ENCODE assay signal across 9 mouse cellular contexts in the genomic region with DNA sequence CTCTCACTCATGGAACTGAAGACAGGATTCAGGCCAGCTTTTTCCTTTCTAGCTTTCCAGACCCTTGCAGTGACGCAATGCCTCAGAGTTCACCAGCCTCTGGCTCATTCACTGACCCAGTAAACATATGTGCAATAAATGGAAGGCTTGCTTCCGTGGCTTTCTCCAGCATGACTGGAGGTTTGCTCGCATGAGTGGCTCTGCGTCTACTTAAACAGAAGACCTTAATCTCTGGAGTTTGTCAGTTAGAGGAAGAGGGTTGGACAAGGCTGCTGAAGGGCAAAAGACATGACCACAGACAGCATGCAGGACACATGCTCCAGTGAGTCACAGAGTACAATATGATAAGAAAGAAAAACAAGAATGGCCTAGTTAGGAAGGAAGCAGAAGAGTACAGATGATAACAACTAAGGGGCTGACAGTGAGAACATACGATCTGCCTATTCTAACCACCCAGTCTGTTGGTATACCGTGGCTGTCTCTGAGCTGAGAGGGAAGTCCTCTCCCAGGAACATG. TPM values are rescaled to one million over a fixed set of nuclear protein-coding genes. Genes with fewer than 3 reads are reported as not detected.
DNase-seq lines count a peak whose midpoint lies in the region; ATAC-seq and TF ChIP-seq lines count a peak whose summit lies in the region.
"Had no signal": no experiment of that assay in that cellular context is flagged by ENCODE, and none has a peak within 500 bp of the region (broad histone marks: within the 10 kb centered on the region; RNA-seq: fewer than 3 reads in every experiment).

No protein-coding gene starts in this region.

- peaks cover 30% of the 10 kb centered on the region for H3K4me1 ChIP-seq in heart, embryonic 16.5 days (ENCODE audit: control insufficient read depth, insufficient read depth, low read length)
- H3K4me1 ChIP-seq in liver, embryonic 11.5 days (replicated peaks; ENCODE audit: control insufficient read depth, insufficient read depth, low read length): peaks cover 37% of the 10 kb centered on the region
- H3K4me1 ChIP-seq in forebrain, postnatal 0 days (ENCODE audit: insufficient read depth): no peaks in the 10 kb centered on the region
- H3K4me1 ChIP-seq in hindbrain, embryonic 11.5 days (replicated peaks; ENCODE audit: control insufficient read depth, insufficient read depth, low read length): no peaks in the 10 kb centered on the region
- H3K4me1 ChIP-seq in midbrain, embryonic 14.5 days (ENCODE audit: control insufficient read depth, insufficient read depth, low read length): no peaks in the 10 kb centered on the region

- no peaks in the 10 kb centered on the region for H3K36me3 ChIP-seq in heart, embryonic 16.5 days (ENCODE audit: control insufficient read depth, insufficient read depth)
- no peaks in the 10 kb centered on the region for H3K36me3 ChIP-seq in liver, embryonic 11.5 days (ENCODE audit: control insufficient read depth, insufficient read depth, low read length)
- no peaks in the 10 kb centered on the region for H3K36me3 ChIP-seq in forebrain, postnatal 0 days (ENCODE audit: insufficient read depth)
- no peaks in the 10 kb centered on the region for H3K36me3 ChIP-seq in hindbrain, embryonic 11.5 days (ENCODE audit: control insufficient read depth, insufficient read depth, low read length)
- H3K36me3 ChIP-seq in midbrain, embryonic 14.5 days (ENCODE audit: control insufficient read depth, insufficient read depth, low read length): no peaks in the 10 kb centered on the region

- H3K9ac ChIP-seq in heart, embryonic 16.5 days (ENCODE audit: low read length): no peak overlapping the region
- H3K9ac ChIP-seq in liver, embryonic 11.5 days (ENCODE audit: low read depth, low read length): no peak overlapping the region
- H3K9ac ChIP-seq in forebrain, postnatal 0 days: no peak overlapping the region
- no peak overlapping the region for H3K9ac ChIP-seq in hindbrain, embryonic 11.5 days (ENCODE audit: low read depth, low read length)
- H3K9ac ChIP-seq in midbrain, embryonic 14.5 days (replicated peaks; ENCODE audit: low read length): no peak overlapping the region

- 14% methylated on average over 6 of the region's 6 CpGs for WGBS in heart, embryonic 16.5 days
- 11% methylated on average over 6 of the region's 6 CpGs for WGBS in liver, embryonic 11.5 days
- 58% methylated on average over 6 of the region's 6 CpGs for WGBS in forebrain, postnatal 0 days
- WGBS in hindbrain, embryonic 11.5 days: 62% methylated on average over 6 of the region's 6 CpGs
- WGBS in midbrain, embryonic 14.5 days: 50% methylated on average over 6 of the region's 6 CpGs

- H3K4me3 ChIP-seq in heart, embryonic 16.5 days (ENCODE audit: low read length): no peak overlapping the region
- H3K4me3 ChIP-seq in liver, embryonic 11.5 days (ENCODE audit: low read depth, low read length): no peak overlapping the region
- H3K4me3 ChIP-seq in forebrain, postnatal 0 days (ENCODE audit: low read depth, low read length): no peak overlapping the region
- H3K4me3 ChIP-seq in hindbrain, embryonic 11.5 days (ENCODE audit: low read depth, low read length): no peak overlapping the region
- H3K4me3 ChIP-seq in midbrain, embryonic 14.5 days (replicated peaks; ENCODE audit: low read depth, low read length): no peak overlapping the region

- DNase-seq in spleen, adult 18-20 months: peak; percentile 27 to 46
- no peak for DNase-seq in spleen, postnatal 14 days (ENCODE audit: low spot score in 2 of 2)
- DNase-seq in liver, embryonic 11.5 days (ENCODE audit: low spot score): peak; percentile 38
- DNase-seq in forebrain, postnatal 0 days: no peak
- no peak for DNase-seq in hindbrain, embryonic 11.5 days (ENCODE audit: low spot score)
- no peak for DNase-seq in layer of hippocampus, postnatal 10 days (ENCODE audit: low spot score in 2 of 2)
- no peak for DNase-seq in midbrain, embryonic 14.5 days

- ATAC-seq in heart, embryonic 16.5 days (replicated peaks; ENCODE audit: extremely low read depth, insufficient read depth, low FRiP score): peak; percentile 83
- ATAC-seq in liver, embryonic 11.5 days (replicated peaks; ENCODE audit: low FRiP score): peak; percentile 90
- ATAC-seq in forebrain, postnatal 0 days: no peak
- no peak for ATAC-seq in hindbrain, embryonic 11.5 days (ENCODE audit: low FRiP score)
- ATAC-seq in midbrain, embryonic 14.5 days (ENCODE audit: low FRiP score, low TSS enrichment): no peak

- H3K27ac ChIP-seq in heart, embryonic 16.5 days (ENCODE audit: low read length): peak overlapping the region; percentile 67
- peak overlapping the region; percentile 74 for H3K27ac ChIP-seq in liver, embryonic 11.5 days (ENCODE audit: low read depth, low read length)
- H3K27ac ChIP-seq in forebrain, postnatal 0 days (ENCODE audit: low read depth, low read length): no peak overlapping the region
- H3K27ac ChIP-seq in hindbrain, embryonic 11.5 days (ENCODE audit: low read depth, low read length): no peak overlapping the region
- H3K27ac ChIP-seq in midbrain, embryonic 14.5 days (replicated peaks; ENCODE audit: low read depth, low read length): no peak overlapping the region

- H3K4me2 ChIP-seq in heart, embryonic 16.5 days (ENCODE audit: low read depth, low read length): no peak overlapping the region
- no peak overlapping the region for H3K4me2 ChIP-seq in liver, embryonic 11.5 days
- no peak overlapping the region for H3K4me2 ChIP-seq in forebrain, postnatal 0 days (ENCODE audit: low read depth)
- H3K4me2 ChIP-seq in hindbrain, embryonic 11.5 days (replicated peaks; ENCODE audit: low read depth, low read length): no peak overlapping the region
- no peak overlapping the region for H3K4me2 ChIP-seq in midbrain, embryonic 14.5 days (ENCODE audit: low read length)

- TF ChIP-seq CTCF in forebrain, postnatal 0 days (IDR thresholded peaks at IDR 0.05; ENCODE audit: low read depth): no peak

- no peaks in the 10 kb centered on the region for H3K9me3 ChIP-seq in heart, embryonic 16.5 days (replicated peaks; ENCODE audit: control insufficient read depth, low read length)
- no peaks in the 10 kb centered on the region for H3K9me3 ChIP-seq in liver, embryonic 11.5 days (ENCODE audit: control insufficient read depth, low read length)
- H3K9me3 ChIP-seq in forebrain, postnatal 0 days (ENCODE audit: low read length): no peaks in the 10 kb centered on the region
- no peaks in the 10 kb centered on the region for H3K9me3 ChIP-seq in hindbrain, embryonic 11.5 days (ENCODE audit: control insufficient read depth, low read length)
- H3K9me3 ChIP-seq in midbrain, embryonic 14.5 days (ENCODE audit: control insufficient read depth, low read length): no peaks in the 10 kb centered on the region

- H3K27me3 ChIP-seq in heart, embryonic 16.5 days (ENCODE audit: control insufficient read depth, insufficient read depth, low read length): no peaks in the 10 kb centered on the region
- H3K27me3 ChIP-seq in liver, embryonic 11.5 days (replicated peaks; ENCODE audit: control insufficient read depth, insufficient read depth, low read length): no peaks in the 10 kb centered on the region
- H3K27me3 ChIP-seq in forebrain, postnatal 0 days (ENCODE audit: insufficient read depth, low read length): no peaks in the 10 kb centered on the region
- no peaks in the 10 kb centered on the region for H3K27me3 ChIP-seq in hindbrain, embryonic 11.5 days (ENCODE audit: control insufficient read depth, insufficient read depth, low read length)
- no peaks in the 10 kb centered on the region for H3K27me3 ChIP-seq in midbrain, embryonic 14.5 days (ENCODE audit: control insufficient read depth, insufficient read depth, low read length)

RNA-seq across cellular contexts. Expression of a gene that starts 1.0 kb away (rescaled TPM):
- polyA plus RNA-seq in heart, embryonic 16.5 days (2015; fragmentation: Nextera tagmentation; extraction: Ambion mirVana): 0.09 TPM in 1 of 2 replicates, not detected in the other
- 0.06 TPM in 1 of 2 replicates, not detected in the other for polyA plus RNA-seq in liver, embryonic 11.5 days (2014; fragmentation: Nextera tagmentation; extraction: Ambion mirVana)
- not detected in 2 replicates for total RNA-seq in forebrain, postnatal 0 days (2014; rRNA removed)
- not detected in 2 replicates for polyA plus RNA-seq in forebrain, postnatal 0 days (2015; fragmentation: Nextera tagmentation; extraction: Ambion mirVana)
- polyA plus RNA-seq in hindbrain, embryonic 11.5 days (2014; fragmentation: Nextera tagmentation; extraction: Ambion mirVana): not detected in 2 replicates
- not detected for total RNA-seq in layer of hippocampus, postnatal 10 days (2021)
- not detected in 2 replicates for polyA plus RNA-seq in midbrain, embryonic 14.5 days (2014; fragmentation: Nextera tagmentation; extraction: Ambion mirVana)

RNA-seq across cellular contexts. Expression of a gene that starts 20.1 kb away (rescaled TPM):
- not detected in 2 replicates for polyA plus RNA-seq in heart, embryonic 16.5 days (2015; fragmentation: Nextera tagmentation; extraction: Ambion mirVana)
- not detected in 2 replicates for polyA plus RNA-seq in liver, embryonic 11.5 days (2014; fragmentation: Nextera tagmentation; extraction: Ambion mirVana)
- total RNA-seq in forebrain, postnatal 0 days (2014; rRNA removed): not detected in 2 replicates
- polyA plus RNA-seq in forebrain, postnatal 0 days (2015; fragmentation: Nextera tagmentation; extraction: Ambion mirVana): not detected in 2 replicates
- polyA plus RNA-seq in hindbrain, embryonic 11.5 days (2014; fragmentation: Nextera tagmentation; extraction: Ambion mirVana): not detected in 2 replicates
- not detected for total RNA-seq in layer of hippocampus, postnatal 10 days (2021)
- not detected in 2 replicates for polyA plus RNA-seq in midbrain, embryonic 14.5 days (2014; fragmentation: Nextera tagmentation; extraction: Ambion mirVana)
- polyA plus RNA-seq: stomach, embryonic 14.5 days had no signal

RNA-seq across cellular contexts. Expression of a gene that starts 20.4 kb away (rescaled TPM):
- polyA plus RNA-seq in heart, embryonic 16.5 days (2015; fragmentation: Nextera tagmentation; extraction: Ambion mirVana): not detected in 2 replicates
- polyA plus RNA-seq in liver, embryonic 11.5 days (2014; fragmentation: Nextera tagmentation; extraction: Ambion mirVana): not detected in 2 replicates
- not detected in 2 replicates for total RNA-seq in forebrain, postnatal 0 days (2014; rRNA removed)
- not detected in 2 replicates for polyA plus RNA-seq in forebrain, postnatal 0 days (2015; fragmentation: Nextera tagmentation; extraction: Ambion mirVana)
- not detected in 2 replicates for polyA plus RNA-seq in hindbrain, embryonic 11.5 days (2014; fragmentation: Nextera tagmentation; extraction: Ambion mirVana)
- total RNA-seq in layer of hippocampus, postnatal 10 days (2021): not detected
- polyA plus RNA-seq in midbrain, embryonic 14.5 days (2014; fragmentation: Nextera tagmentation; extraction: Ambion mirVana): not detected in 2 replicates
- polyA plus RNA-seq: stomach, embryonic 14.5 days had no signal

RNA-seq across cellular contexts. Expression of a gene that starts 46.3 kb away (rescaled TPM):
- not detected in 2 replicates for polyA plus RNA-seq in heart, embryonic 16.5 days (2015; fragmentation: Nextera tagmentation; extraction: Ambion mirVana)
- polyA plus RNA-seq in liver, embryonic 11.5 days (2014; fragmentation: Nextera tagmentation; extraction: Ambion mirVana): not detected in 2 replicates
- total RNA-seq in forebrain, postnatal 0 days (2014; rRNA removed): 0.15 TPM in 1 of 2 replicates, not detected in the other
- polyA plus RNA-seq in forebrain, postnatal 0 days (2015; fragmentation: Nextera tagmentation; extraction: Ambion mirVana): not detected in 2 replicates
- polyA plus RNA-seq in hindbrain, embryonic 11.5 days (2014; fragmentation: Nextera tagmentation; extraction: Ambion mirVana): not detected in 2 replicates
- total RNA-seq in layer of hippocampus, postnatal 10 days (2021): not detected
- not detected in 2 replicates for polyA plus RNA-seq in midbrain, embryonic 14.5 days (2014; fragmentation: Nextera tagmentation; extraction: Ambion mirVana)
- polyA plus RNA-seq: stomach, embryonic 14.5 days had no signal

Comparison
In these comparisons a context has a peak if more than half of its experiments do, and no peak if none do; other contexts are left out.
1. DNase-seq: peak in spleen, adult 18-20 months (2 of 2) and liver, embryonic 11.5 days (single experiment); none in spleen, postnatal 14 days (0 of 2), forebrain, postnatal 0 days (single experiment), hindbrain, embryonic 11.5 days (single experiment), layer of hippocampus, postnatal 10 days (0 of 2) and midbrain, embryonic 14.5 days (single experiment).
2. ATAC-seq: peak in heart, embryonic 16.5 days (single experiment) and liver, embryonic 11.5 days (single experiment); none in forebrain, postnatal 0 days (single experiment), hindbrain, embryonic 11.5 days (single experiment) and midbrain, embryonic 14.5 days (single experiment).
3. H3K27ac ChIP-seq: peak in heart, embryonic 16.5 days (single experiment) and liver, embryonic 11.5 days (single experiment); none in forebrain, postnatal 0 days (single experiment), hindbrain, embryonic 11.5 days (single experiment) and midbrain, embryonic 14.5 days (single experiment).